Comparison of ENCODE assay signal across 13 mouse cellular contexts in genomic region chr10:12615723-12616122, GRCm38 (mm10).
A peak's percentile ranks its signal among the peaks of the same experiment; 100 is the strongest.
DNase-seq lines count a peak whose midpoint lies in the region; ATAC-seq and TF ChIP-seq lines count a peak whose summit lies in the region.
"Had no signal": no experiment of that assay in that cellular context is flagged by ENCODE, and none has a peak within 500 bp of the region (broad histone marks: within the 10 kb centered on the region; RNA-seq: fewer than 3 reads in every experiment).

No protein-coding gene starts in this region.

- H3K36me3 ChIP-seq in neural tube, embryonic 11.5 days (ENCODE audit: control insufficient read depth, insufficient read depth, low read length), result no peaks in the 10 kb centered on the region
- H3K36me3 ChIP-seq: embryonic facial prominence, embryonic 15.5 days; heart, embryonic 15.5 days had no signal

- DNase-seq in layer of hippocampus, adult 2 months (ENCODE audit: low spot score in 2 of 2), result no peak
- DNase-seq in layer of hippocampus, postnatal 36 days, result no peak
- DNase-seq in MN1 (ENCODE audit: low spot score), result peak; percentile 23
- peak; percentile 55 for DNase-seq in embryo, embryonic 10 days (ENCODE audit: low spot score)
- DNase-seq in neural tube, embryonic 11.5 days (ENCODE audit: low spot score), result peak; percentile 19
- no peak for DNase-seq in urinary bladder, postnatal 10 days (ENCODE audit: low spot score)
- DNase-seq in kidney, adult 8-10 months, result no peak
- DNase-seq: adrenal gland, postnatal 36 days; lung, postnatal 36 days; right cerebral cortex, postnatal 14 days; thymus, postnatal 25 days had no signal

- no peak overlapping the region for H3K4me3 ChIP-seq in layer of hippocampus, adult 2 months
- no peak overlapping the region for H3K4me3 ChIP-seq in neural tube, embryonic 11.5 days (ENCODE audit: low read depth, low read length)
- H3K4me3 ChIP-seq: heart, embryonic 15.5 days had no signal

- H3K9ac ChIP-seq in neural tube, embryonic 11.5 days (ENCODE audit: low read length), result no peak overlapping the region
- H3K9ac ChIP-seq: embryonic facial prominence, embryonic 15.5 days; heart, embryonic 15.5 days had no signal

- no peak overlapping the region for H3K4me2 ChIP-seq in neural tube, embryonic 11.5 days (ENCODE audit: low read depth)

- WGBS in neural tube, embryonic 11.5 days, result 35% methylated on average over 3 of the region's 3 CpGs

- no peak overlapping the region for H3K27ac ChIP-seq in layer of hippocampus, adult 2 months
- H3K27ac ChIP-seq in neural tube, embryonic 11.5 days (ENCODE audit: low read depth, low read length), result no peak overlapping the region
- H3K27ac ChIP-seq: embryonic facial prominence, embryonic 15.5 days; heart, embryonic 15.5 days had no signal

- 0 out of 2 replicates have a peak, but pooled peaks cover 3% of the 10 kb centered on the region for H3K4me1 ChIP-seq in neural tube, embryonic 11.5 days (ENCODE audit: control insufficient read depth, insufficient read depth, low read length)

- peak; percentile 29; the same call in 1 of the 2 replicates for ATAC-seq in neural tube, embryonic 11.5 days (ENCODE audit: insufficient read depth, low FRiP score, low TSS enrichment)

- TF ChIP-seq CTCF in layer of hippocampus, adult 2 months (conservative IDR thresholded peaks at IDR 0.05), result peak; percentile 72

- H3K27me3 ChIP-seq in neural tube, embryonic 11.5 days (ENCODE audit: control insufficient read depth, insufficient read depth, low read length), result no peaks in the 10 kb centered on the region
- H3K27me3 ChIP-seq: embryonic facial prominence, embryonic 15.5 days; heart, embryonic 15.5 days had no signal

- H3K9me3 ChIP-seq in neural tube, embryonic 11.5 days (ENCODE audit: control insufficient read depth, low read length), result no peaks in the 10 kb centered on the region
- H3K9me3 ChIP-seq: embryonic facial prominence, embryonic 15.5 days; heart, embryonic 15.5 days had no signal

Comparison
In these comparisons a context has a peak if more than half of its experiments do, and no peak if none do; other contexts are left out.
1. DNase-seq: peak in MN1 (single experiment), embryo, embryonic 10 days (single experiment) and neural tube, embryonic 11.5 days (single experiment); none in layer of hippocampus, adult 2 months (0 of 2), layer of hippocampus, postnatal 36 days (0 of 2), urinary bladder, postnatal 10 days (single experiment) and kidney, adult 8-10 months (0 of 2).